Mouse (Mus musculus): ENCODE results near the gene Lonp1. TPM values are rescaled to one million over a fixed set of nuclear protein-coding genes. Genes with fewer than 3 reads are reported as not detected.

Lonp1 gene
- polyA plus RNA-seq, 1 experiment from 2014 or later, result 61.8 TPM

GRCm38 (mm10) chr17:56572939-56573338 is 53.7 kb downstream of the Lonp1 start:
- H3K36me3 ChIP-seq (replicated peaks), result peaks cover 96% of the 10 kb centered on the region
- no peak overlapping the region for H3K4me3 ChIP-seq
- no peak for DNase-seq (ENCODE audit: extremely low spot score, low spot score)
- H3K27me3 ChIP-seq (ENCODE audit: poor library complexity, severe bottlenecking), result no peaks in the 10 kb centered on the region
- H3K4me1 ChIP-seq, result no peaks in the 10 kb centered on the region
- H3K27ac ChIP-seq, result no peak overlapping the region
- H3K9me3 ChIP-seq, result no peaks in the 10 kb centered on the region
- 96% methylated on average over 3 of the region's 3 CpGs for WGBS

DNA sequence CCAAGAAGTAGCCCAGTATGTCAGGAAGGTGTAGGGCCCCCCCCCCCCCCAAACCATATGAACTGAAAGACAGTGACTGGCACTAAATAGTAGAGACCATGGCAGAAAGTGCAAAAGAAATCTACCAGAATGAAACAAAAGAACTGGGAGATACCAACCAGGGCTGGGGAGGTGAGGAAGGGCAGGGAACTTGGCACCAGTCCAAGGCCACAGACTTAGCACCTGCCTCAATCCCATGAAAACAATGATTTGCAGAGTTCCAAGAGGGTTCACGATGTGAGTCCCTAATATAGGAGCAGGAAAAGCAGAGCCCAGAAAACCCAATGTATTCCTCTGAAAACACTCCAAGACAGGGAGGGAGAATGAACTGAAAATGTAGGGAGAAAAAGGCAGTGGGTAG is 54.5 kb downstream of the Lonp1 start:
- DNase-seq (ENCODE audit: extremely low spot score, low spot score), result no peak
- WGBS, result 86% methylated on average over 1 of the region's 1 CpGs
- H3K27me3 ChIP-seq (ENCODE audit: poor library complexity, severe bottlenecking), result no peaks in the 10 kb centered on the region
- H3K4me3 ChIP-seq, result no peak overlapping the region
- H3K27ac ChIP-seq, result no peak overlapping the region
- H3K36me3 ChIP-seq (replicated peaks), result peaks cover 96% of the 10 kb centered on the region
- H3K4me1 ChIP-seq, result no peaks in the 10 kb centered on the region
- H3K9me3 ChIP-seq, result no peaks in the 10 kb centered on the region

GRCm38 (mm10) chr17:56570287-56570686 is 56.4 kb downstream of the Lonp1 start:
- H3K4me3 ChIP-seq, result no peak overlapping the region
- H3K4me1 ChIP-seq, result no peaks in the 10 kb centered on the region
- 97% methylated on average over 4 of the region's 4 CpGs for whole genome bisulfite sequencing
- no peak overlapping the region for H3K27ac ChIP-seq
- DNase-seq (ENCODE audit: extremely low spot score, low spot score), result no peak
- H3K36me3 ChIP-seq (replicated peaks), result peaks cover 99% of the 10 kb centered on the region
- no peaks in the 10 kb centered on the region for H3K9me3 ChIP-seq
- H3K27me3 ChIP-seq (ENCODE audit: poor library complexity, severe bottlenecking), result no peaks in the 10 kb centered on the region

GRCm38 (mm10) chr17:56567370-56567769 is 59.3 kb downstream of the Lonp1 start:
- no peaks in the 10 kb centered on the region for H3K9me3 ChIP-seq
- peaks cover 100% of the 10 kb centered on the region for H3K36me3 ChIP-seq (replicated peaks)
- no peak overlapping the region for H3K27ac ChIP-seq
- no peaks in the 10 kb centered on the region for H3K4me1 ChIP-seq
- DNase-seq (ENCODE audit: extremely low spot score, low spot score), result no peak
- H3K4me3 ChIP-seq, result no peak overlapping the region
- H3K27me3 ChIP-seq (ENCODE audit: poor library complexity, severe bottlenecking), result no peaks in the 10 kb centered on the region
- 96% methylated on average over 4 of the region's 4 CpGs for WGBS

DNA sequence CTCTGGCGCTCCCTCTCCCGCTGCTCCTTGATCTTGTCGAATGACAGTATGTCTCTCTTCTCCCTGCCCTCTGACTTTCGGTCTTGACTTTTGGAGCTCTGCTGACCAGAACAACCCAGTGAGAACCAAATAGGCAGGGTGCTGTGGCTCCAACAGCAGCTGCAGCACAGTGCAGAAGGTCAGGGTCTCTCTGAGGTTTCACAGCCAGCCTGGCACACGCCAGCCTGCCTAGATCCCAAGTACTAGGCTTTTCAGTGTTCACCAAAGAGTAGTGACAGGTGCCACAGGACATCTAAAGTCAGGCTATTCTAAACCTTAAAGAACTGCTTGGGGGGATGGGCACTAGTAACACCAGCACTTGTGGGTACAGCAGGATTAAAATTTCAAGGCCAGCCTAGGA is 59.8 kb downstream of the Lonp1 start:
- H3K27me3 ChIP-seq (ENCODE audit: poor library complexity, severe bottlenecking), result no peaks in the 10 kb centered on the region
- H3K4me1 ChIP-seq, result no peaks in the 10 kb centered on the region
- WGBS, result 91% methylated on average over 5 of the region's 5 CpGs
- no peaks in the 10 kb centered on the region for H3K9me3 ChIP-seq
- no peak overlapping the region for H3K27ac ChIP-seq
- DNase-seq (ENCODE audit: extremely low spot score, low spot score), result no peak
- H3K36me3 ChIP-seq (replicated peaks), result peaks cover 100% of the 10 kb centered on the region
- no peak overlapping the region for H3K4me3 ChIP-seq

DNA sequence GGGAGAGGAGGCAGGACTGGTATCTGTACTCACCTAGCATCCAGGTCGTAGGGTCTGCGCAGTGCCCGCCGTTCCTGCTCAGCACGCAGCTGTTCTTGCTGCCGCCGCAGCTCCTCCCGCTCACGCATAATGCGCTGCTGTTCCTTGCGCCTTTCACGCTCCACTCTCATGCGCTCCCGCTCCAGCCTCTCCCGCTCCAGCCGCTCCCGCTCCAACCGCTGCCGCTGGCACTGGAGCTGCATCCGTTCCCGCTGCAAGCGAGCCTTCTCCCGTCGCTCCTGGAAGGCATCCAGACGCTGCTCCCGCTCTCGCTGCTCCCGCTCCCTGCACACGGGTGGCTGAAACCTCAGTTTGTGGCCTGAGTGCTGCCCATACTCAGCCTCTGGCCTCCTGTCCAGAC is 60.4 kb downstream of the Lonp1 start:
- H3K27ac ChIP-seq, result no peak overlapping the region
- H3K4me1 ChIP-seq, result no peaks in the 10 kb centered on the region
- no peak for DNase-seq (ENCODE audit: extremely low spot score, low spot score)
- 94% methylated on average over 29 of the region's 29 CpGs for WGBS
- H3K4me3 ChIP-seq, result no peak overlapping the region
- no peaks in the 10 kb centered on the region for H3K9me3 ChIP-seq
- H3K27me3 ChIP-seq (ENCODE audit: poor library complexity, severe bottlenecking), result no peaks in the 10 kb centered on the region
- peaks cover 100% of the 10 kb centered on the region for H3K36me3 ChIP-seq (replicated peaks)

Other genes with a start within 250 kb of the Lonp1 start
- gene Ptprs, start 150.4 kb downstream of the Lonp1 start, polyA plus RNA-seq (2016; fragmentation: Nextera tagmentation; extraction: Ambion mirVana), result 80.3 and 91.5 TPM in 2 replicates
- not detected in 2 replicates for gene Znrf4, start 114.5 kb downstream of the Lonp1 start, polyA plus RNA-seq (2016; fragmentation: Nextera tagmentation; extraction: Ambion mirVana)
- gene Gm20219, start 72.5 kb downstream of the Lonp1 start, polyA plus RNA-seq (2016; fragmentation: Nextera tagmentation; extraction: Ambion mirVana), result 1.1 and 1.3 TPM in 2 replicates
- 84.0 and 85.7 TPM in 2 replicates for gene Safb2, start 42.3 kb downstream of the Lonp1 start, polyA plus RNA-seq (2016; fragmentation: Nextera tagmentation; extraction: Ambion mirVana)
- gene Safb, start 42.1 kb downstream of the Lonp1 start, polyA plus RNA-seq (2016; fragmentation: Nextera tagmentation; extraction: Ambion mirVana), result 160 and 172 TPM in 2 replicates
- 192 and 193 TPM in 2 replicates for gene 2410015M20Rik, start 17.1 kb downstream of the Lonp1 start, polyA plus RNA-seq (2016; fragmentation: Nextera tagmentation; extraction: Ambion mirVana)
- 1,518 and 1,601 TPM in 2 replicates for gene Rpl36, start 13.5 kb downstream of the Lonp1 start, polyA plus RNA-seq (2016; fragmentation: Nextera tagmentation; extraction: Ambion mirVana)
- 0.53 and 0.81 TPM in 2 replicates for gene Catsperd, start 1.3 kb upstream of the Lonp1 start, polyA plus RNA-seq (2016; fragmentation: Nextera tagmentation; extraction: Ambion mirVana)
- 144 and 147 TPM in 2 replicates for gene Ranbp3, start 46.4 kb upstream of the Lonp1 start, polyA plus RNA-seq (2016; fragmentation: Nextera tagmentation; extraction: Ambion mirVana)
- 366 and 374 TPM in 2 replicates for gene Ndufa11, start 90.9 kb upstream of the Lonp1 start, polyA plus RNA-seq (2016; fragmentation: Nextera tagmentation; extraction: Ambion mirVana)
- gene Vmac, start 91.1 kb upstream of the Lonp1 start, polyA plus RNA-seq (2016; fragmentation: Nextera tagmentation; extraction: Ambion mirVana), result 11.1 and 12.2 TPM in 2 replicates
- gene Nrtn, start 130.6 kb upstream of the Lonp1 start, polyA plus RNA-seq (2016; fragmentation: Nextera tagmentation; extraction: Ambion mirVana), result 3.2 and 3.5 TPM in 2 replicates
- 46.0 and 46.2 TPM in 2 replicates for gene Dus3l, start 137.9 kb upstream of the Lonp1 start, polyA plus RNA-seq (2016; fragmentation: Nextera tagmentation; extraction: Ambion mirVana)
- 1.8 and 1.9 TPM in 2 replicates for gene Prr22, start 143.4 kb upstream of the Lonp1 start, polyA plus RNA-seq (2016; fragmentation: Nextera tagmentation; extraction: Ambion mirVana)
- gene Rfx2, start 204.1 kb upstream of the Lonp1 start, polyA plus RNA-seq (2016; fragmentation: Nextera tagmentation; extraction: Ambion mirVana), result 7.8 and 9.6 TPM in 2 replicates
- gene Acsbg2, start 247.6 kb upstream of the Lonp1 start, polyA plus RNA-seq (2016; fragmentation: Nextera tagmentation; extraction: Ambion mirVana), result not detected in 2 replicates
- 0.26 and 0.46 TPM in 2 replicates for gene 1700061G19Rik, start 248.6 kb upstream of the Lonp1 start, polyA plus RNA-seq (2016; fragmentation: Nextera tagmentation; extraction: Ambion mirVana)